Mouse (Mus musculus) spleen, adult 2 months (tissue): ENCODE results near the gene Grid2ip.
A peak's percentile ranks its signal among the peaks of the same experiment; 100 is the strongest.

Experiments
- CTCF ChIP-seq: fragments of 200-500 bp; IDR thresholded peaks from 2 replicates; pipeline ENCODE4 v1.5.1; 2011; ENCODE audit warnings: mild to moderate bottlenecking, inconsistent platforms; ENCODE audit not compliant: insufficient read depth, insufficient read length, insufficient replicate concordance; ENCODE audit errors: extremely low read depth
- POLR2A ChIP-seq: fragments of 200-500 bp; IDR thresholded peaks from 2 replicates; pipeline ENCODE4 v1.6.1; 2011; ENCODE audit warnings: low read depth, low read length, inconsistent platforms

DNA sequence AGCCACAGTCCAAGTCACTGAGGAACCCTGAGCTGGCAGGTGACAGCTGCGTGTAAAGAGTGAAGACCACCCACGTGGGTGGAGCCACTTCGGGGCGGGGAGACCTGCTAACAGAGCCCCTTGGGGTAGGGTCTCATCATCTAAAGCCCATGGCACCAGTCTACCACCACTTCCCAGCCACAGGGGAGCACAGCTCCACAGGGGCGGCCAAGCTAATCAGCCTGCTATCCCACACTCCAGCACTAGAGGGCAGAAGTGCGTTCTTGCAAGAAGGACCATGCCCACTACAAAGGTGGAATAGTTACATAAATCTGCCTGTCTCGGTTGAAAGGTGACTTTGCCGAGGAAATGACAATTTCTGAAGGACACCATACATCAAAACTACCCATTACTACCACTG is 45.3 kb upstream of the Grid2ip start:
- TF ChIP-seq CTCF (peak; percentile 73), POLR2A (no peak)
